Mouse (Mus musculus) layer of hippocampus, adult 18-20 months (tissue): ENCODE data around the gene Ddx4. TPM values are rescaled to one million over a fixed set of nuclear protein-coding genes. Genes with fewer than 3 reads are reported as not detected.
"Not testable (repeated sequence)": the region's sequence is repeated elsewhere in the genome, so short reads cannot be mapped to it uniquely, and the experiment has no call there.

Experiments
- DNase-seq, 2 experiments: peaks; one replicate each; pipeline ENCODE4 v3.0.0; 2022; ENCODE audit warnings: low spot score in 2 of 2
- total RNA-seq, 2 experiments: library from RNA; stranded (reverse); gene quantifications; 2 replicates each; pipeline ENCODE4 v1.2.3; 2021

The Ddx4 gene
- total RNA-seq, 2 experiments from 2014 or later = 1.6 to 2.0 TPM

DNA sequence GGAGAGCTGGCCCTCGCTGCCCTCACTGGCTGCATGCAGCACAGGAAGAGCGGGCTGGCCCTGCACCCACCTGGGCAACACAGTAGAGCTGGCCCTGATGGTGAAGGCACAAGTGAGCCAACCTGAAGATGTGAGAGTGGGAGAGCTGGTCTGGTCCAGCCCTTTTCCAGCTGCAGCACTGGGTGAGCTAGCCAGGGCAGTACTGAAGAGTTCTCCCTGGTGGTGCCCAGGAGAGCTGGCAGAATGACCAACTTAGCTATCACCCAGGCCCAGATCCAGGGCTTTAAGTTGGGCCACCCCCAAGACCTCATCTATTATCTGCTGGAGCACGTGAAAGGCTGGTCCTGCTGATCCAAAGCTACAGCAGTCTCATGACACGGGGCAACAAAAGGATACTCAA lies 13.2 kb downstream of the Ddx4 start:
- DNase-seq = no peak

DNA sequence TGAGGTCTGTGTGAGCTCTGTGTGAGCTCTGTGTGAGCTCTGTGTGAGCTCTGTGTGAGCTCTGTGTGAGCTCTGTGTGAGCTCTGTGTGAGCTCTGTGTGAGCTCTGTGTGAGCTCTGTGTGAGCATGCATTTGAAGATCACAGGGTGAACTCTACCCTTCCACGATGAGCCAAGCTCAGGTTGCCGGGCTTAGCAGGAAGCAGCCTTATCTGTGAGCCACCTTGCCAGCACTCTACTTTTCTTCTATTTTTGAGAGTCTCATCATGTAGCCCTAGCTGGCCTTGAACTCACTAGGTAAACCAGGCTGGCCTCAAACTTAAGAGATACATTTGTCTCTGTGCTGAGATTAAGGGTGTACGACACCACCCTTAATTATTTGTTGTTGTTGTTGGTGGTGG lies 15.8 kb downstream of the Ddx4 start:
- DNase-seq = no peak

- DNase-seq = no peak
Observed at GRCm38 (mm10) chr13:112635174-112635837, 17.0 kb downstream of the Ddx4 start.

- DNase-seq = no peak
Observed at GRCm38 (mm10) chr13:112625566-112625965, 26.7 kb downstream of the Ddx4 start.

DNA sequence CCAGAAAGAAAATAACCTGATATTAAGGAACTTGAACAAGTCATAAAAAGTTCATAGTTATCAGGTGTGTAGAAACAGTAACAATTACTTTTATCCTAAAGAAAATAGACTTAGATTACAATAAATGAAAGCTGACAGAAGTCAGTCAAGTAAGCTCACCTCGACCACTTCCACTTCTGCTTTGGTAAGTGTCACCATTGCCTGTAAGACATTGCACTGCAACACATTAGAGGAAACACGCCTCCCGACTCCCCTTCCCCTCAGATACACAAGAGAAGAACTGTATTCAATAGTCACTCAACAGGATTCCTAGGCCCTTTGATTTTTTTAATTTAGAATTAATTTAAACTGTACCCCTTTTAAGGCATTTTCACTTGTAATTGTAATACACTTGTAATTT lies 27.7 kb downstream of the Ddx4 start:
- DNase-seq = no peak

DNA sequence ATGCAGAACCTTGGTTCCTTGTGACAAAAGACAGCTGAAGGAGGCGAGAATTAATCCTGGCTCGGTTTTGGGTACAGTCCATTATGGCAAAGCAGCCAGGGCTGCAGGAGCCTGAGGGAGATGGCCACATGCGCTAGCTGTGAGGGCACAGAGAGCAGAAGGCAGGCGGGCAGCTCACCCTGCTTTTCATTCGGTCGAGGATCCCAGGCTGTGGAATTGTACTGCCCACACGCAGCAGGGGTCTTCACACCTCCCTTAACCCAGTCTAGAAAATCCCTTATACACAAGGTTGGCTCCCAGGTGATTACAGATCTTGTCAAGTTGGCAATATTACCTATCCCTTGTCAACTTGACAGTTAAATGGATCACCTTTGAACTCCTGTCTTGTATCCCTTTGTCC lies 28.6 kb downstream of the Ddx4 start:
- no peak for DNase-seq

GRCm38 (mm10) chr13:112621592-112621991 lies 30.7 kb downstream of the Ddx4 start:
- no peak for DNase-seq

DNA sequence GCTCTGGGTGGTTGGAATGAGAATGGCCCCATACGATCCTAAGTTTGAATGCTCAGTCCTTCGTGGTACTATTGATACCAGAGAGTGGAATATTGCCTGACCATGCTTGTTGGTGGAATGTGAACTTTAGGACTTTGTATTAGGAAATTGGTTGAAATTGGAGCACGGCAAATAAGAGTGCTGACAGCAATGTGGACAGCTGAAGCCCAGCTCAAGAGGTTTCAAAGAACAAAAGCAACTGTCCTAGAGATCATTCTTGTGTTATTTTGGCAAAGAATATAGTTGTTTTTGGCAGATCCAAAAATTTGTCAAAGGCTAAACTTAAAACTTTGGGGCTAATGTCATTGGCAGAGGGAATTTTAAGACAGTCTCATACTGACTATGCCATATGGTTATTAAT lies 43.7 kb downstream of the Ddx4 start:
- no peak for DNase-seq

GRCm38 (mm10) chr13:112604411-112604810 lies 47.9 kb downstream of the Ddx4 start:
- DNase-seq = no peak

- DNase-seq = no peak
Observed at GRCm38 (mm10) chr13:112603839-112604238, 48.4 kb downstream of the Ddx4 start.

GRCm38 (mm10) chr13:112602607-112603006 lies 49.7 kb downstream of the Ddx4 start:
- DNase-seq = no peak

DNA sequence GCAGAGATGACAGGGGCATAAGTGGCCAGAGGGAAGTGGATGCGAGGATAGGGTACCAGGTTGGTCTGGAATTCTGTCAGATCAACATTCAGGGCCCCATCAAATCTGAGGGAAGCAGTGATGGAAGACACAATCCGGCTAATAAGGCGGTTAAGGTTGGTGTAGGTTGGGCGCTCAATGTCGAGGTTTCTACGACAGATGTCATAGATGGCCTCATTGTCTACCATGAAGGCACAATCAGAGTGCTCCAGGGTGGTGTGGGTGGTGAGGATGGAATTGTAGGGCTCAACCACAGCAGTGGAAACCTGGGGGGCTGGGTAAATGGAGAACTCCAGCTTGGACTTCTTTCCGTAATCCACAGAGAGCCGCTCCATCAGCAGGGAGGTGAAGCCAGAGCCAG lies 58.0 kb downstream of the Ddx4 start, which contains the start of gene Il31ra:
TSS of gene Il31ra (minus strand) at position 101 of the 400 bp plus-strand sequence.
- DNase-seq = not testable (repeated sequence)

GRCm38 (mm10) chr13:112590254-112590653 lies 62.0 kb downstream of the Ddx4 start:
- no peak for DNase-seq

- DNase-seq = no peak
Observed at GRCm38 (mm10) chr13:112589625-112590024, 62.6 kb downstream of the Ddx4 start.

GRCm38 (mm10) chr13:112584556-112585237 lies 67.6 kb downstream of the Ddx4 start:
- DNase-seq = no peak

GRCm38 (mm10) chr13:112582291-112582690 lies 70.0 kb downstream of the Ddx4 start:
- no peak for DNase-seq

DNA sequence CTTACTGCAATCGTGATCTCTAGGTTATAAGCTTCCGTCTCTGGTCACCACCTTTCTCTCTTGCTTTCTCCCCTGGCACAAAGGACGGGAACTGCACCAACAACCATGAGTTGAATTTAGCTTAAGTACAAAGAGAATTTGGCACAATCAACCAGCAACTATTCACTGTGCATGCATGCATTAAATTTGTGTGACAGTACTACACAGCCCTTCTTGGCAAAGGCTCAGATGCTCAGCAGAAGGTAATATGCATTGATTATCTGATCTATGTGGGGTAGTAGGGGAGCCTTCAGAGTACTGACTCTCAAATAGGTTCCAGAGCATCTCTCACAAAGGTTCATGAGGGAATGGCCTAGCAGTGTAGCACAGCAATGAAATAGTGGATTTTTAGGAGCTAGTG lies 70.5 kb downstream of the Ddx4 start:
- DNase-seq = peak in 1 of 2 experiments; percentile 5

DNA sequence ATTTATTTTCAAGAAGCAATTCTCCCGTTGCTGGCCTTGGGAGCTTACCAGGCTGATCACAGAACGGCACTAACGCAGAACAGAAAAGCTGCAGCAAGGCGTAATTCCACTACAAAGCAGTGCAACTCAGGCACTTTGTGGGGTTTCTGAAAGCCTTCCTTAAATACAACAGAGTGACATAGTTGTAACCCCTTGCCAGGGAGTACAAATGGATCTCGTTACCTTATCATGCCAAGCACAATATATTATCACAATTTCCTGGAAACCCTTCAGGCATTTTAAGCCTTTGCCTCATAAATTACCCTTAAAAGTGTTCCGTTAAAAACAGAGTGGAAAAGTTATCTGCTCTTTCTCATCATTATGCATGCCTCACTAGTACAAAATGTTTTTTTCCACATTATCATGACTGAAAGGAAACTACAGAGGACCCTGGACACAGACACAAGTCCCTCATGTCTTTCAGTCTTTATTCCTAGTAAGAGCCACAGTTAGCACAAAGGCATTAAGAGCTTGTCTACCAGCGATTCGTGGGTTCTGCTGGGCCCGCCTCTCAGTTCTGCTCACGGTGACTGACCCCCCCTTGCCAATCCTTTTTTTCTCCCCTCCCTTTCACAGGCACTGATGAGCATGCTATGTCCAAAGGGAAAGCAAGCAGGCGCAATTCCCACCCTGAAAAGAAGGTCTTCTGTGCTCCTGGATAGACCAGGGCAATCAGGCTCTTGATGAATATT lies 71.5 kb downstream of the Ddx4 start:
- no peak for DNase-seq

DNA sequence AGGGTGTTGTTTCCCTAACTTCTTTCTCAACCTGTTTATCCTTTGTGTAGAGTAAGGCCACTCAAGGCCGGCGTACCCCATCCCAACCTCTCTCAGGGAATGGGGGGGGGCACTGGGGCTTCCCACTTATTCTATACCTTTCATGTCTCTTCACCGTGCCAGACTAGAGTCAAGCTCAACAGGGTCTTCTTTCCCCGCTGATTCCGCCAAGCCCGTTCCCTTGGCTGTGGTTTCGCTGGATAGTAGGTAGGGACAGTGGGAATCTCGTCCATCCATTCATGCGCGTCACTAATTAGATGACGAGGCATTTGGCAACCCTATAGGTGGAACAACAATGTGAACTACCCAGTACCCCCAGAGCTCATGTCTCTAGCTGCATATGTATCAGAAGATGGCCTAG lies 74.2 kb downstream of the Ddx4 start:
- DNase-seq = peak; percentile 100

DNA sequence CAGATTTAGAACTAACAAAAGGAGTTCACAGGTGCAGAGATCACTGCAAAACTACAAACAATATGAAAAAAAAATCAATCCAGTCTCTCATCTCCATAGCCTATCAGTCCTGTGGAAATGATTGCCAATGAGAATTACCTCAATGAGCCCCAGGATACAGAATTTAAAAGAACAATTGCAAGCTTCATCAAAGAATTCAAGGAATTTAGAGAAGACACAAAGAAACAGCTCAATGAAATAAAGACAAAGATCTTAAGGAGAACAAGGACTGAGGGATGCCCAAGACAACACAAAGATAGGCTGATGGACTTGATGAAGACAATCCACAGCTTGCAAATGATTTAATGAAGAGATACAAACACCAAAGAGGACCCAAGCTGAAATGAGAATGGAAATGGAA lies 78.5 kb downstream of the Ddx4 start:
- DNase-seq = no peak

DNA sequence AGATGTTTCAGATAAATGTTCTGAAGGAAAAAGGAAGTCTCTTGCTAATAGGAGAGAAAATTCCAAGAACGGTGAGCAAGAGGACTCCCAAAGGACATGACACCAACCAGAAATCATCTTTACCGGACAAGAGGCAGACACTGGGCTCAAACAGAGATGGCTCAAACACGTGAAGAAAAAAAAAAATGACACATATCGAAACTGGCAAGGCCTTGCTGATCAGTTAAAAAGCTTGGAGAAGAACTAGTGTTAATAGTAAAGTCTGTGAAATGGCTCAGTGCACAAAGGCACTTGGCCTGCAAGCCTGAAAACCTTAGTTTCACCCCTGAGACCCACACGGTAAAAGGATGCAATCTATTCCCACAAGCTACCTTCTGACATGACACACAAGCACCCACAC lies 81.5 kb downstream of the Ddx4 start:
- DNase-seq = no peak

DNA sequence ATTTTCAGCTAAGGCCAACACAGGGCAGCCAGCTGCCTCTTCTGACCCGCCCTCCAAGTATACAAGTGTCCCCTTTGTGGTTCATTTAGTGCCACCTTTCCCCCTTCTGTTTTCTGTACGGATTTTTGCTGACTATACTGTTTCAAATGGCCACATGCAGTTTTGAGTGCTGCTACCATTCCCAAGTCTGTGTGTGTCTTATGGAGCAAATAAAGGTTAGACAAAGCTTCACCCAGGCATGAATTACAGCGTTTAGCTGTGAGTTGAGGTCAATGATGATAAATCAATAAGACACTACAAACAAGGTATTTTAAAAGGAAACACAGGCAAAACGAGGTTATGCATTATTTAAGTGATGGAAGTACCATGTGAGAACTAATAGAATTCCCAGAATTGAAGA lies 82.7 kb downstream of the Ddx4 start:
- no peak for DNase-seq
